Mouse (Mus musculus) G1E (cell line): ENCODE measurements around the gene Zfp536.

Source experiments
- CTCF ChIP-seq: IDR thresholded peaks from 2 replicates; pipeline ENCODE4 v1.5.1; 2012; ENCODE audit warnings: low read depth, low read length, inconsistent platforms, mixed read lengths
- GATA1 ChIP-seq: IDR thresholded peaks from 2 replicates; pipeline ENCODE4 v1.6.1; 2012; ENCODE audit warnings: borderline replicate concordance, low read length, inconsistent platforms, mixed read lengths
- GATA2 ChIP-seq: IDR thresholded peaks from 2 replicates; pipeline ENCODE4 v1.6.1; 2012; ENCODE audit warnings: low read depth, low read length, inconsistent platforms, borderline replicate concordance
- POLR2AphosphoS5 ChIP-seq: IDR thresholded peaks from 2 replicates; pipeline ENCODE4 v1.6.1; 2012; ENCODE audit warnings: low read depth, low read length, inconsistent platforms; ENCODE audit not compliant: insufficient replicate concordance
- TAL1 ChIP-seq: conservative IDR thresholded peaks from 2 replicates; pipeline ENCODE4 v1.6.1; 2012; ENCODE audit warnings: low read depth, low read length, inconsistent platforms, mixed read lengths

GRCm38 (mm10) chr7:37505096-37505495, 268.3 kb downstream of the Zfp536 start:
- TF ChIP-seq CTCF (no peak), TAL1 (no peak), GATA1 (no peak), POLR2AphosphoS5 (no peak), GATA2 (no peak)
